Mouse (Mus musculus): ENCODE data around the gene Gse1.

- TF ChIP-seq CTCF (conservative IDR thresholded peaks at IDR 0.05; ENCODE audit: low read length) (no peak), POU5F1 (IDR thresholded peaks at IDR 0.05; ENCODE audit: borderline replicate concordance, low read length) (no peak)
These were observed 260.4 kb downstream of the Gse1 start for GRCm38 (mm10) chr8:120488636-120489131.

All from E14TG2a.4 (cell line).